Mouse (Mus musculus): ENCODE measurements around the gene Dync2li1. TPM values are rescaled to one million over a fixed set of nuclear protein-coding genes. Genes with fewer than 3 reads are reported as not detected.

The Dync2li1 gene
- polyA plus RNA-seq, 1 experiment from 2014 or later, result 2.4 TPM

GRCm38 (mm10) chr17:84596501-84596900, 29.8 kb upstream of the Dync2li1 start:
- 72% methylated on average over 7 of the region's 7 CpGs for whole genome bisulfite sequencing (ENCODE audit: insufficient replicate concordance)
- H3K4me2 ChIP-seq, result no peak overlapping the region
- no peak for ATAC-seq (ENCODE audit: insufficient read depth)
- H3K9me3 ChIP-seq (replicated peaks), result no peaks in the 10 kb centered on the region
- no peak overlapping the region for H3K27ac ChIP-seq (replicated peaks)
- no peak overlapping the region for H3K4me3 ChIP-seq (replicated peaks)
- no peak overlapping the region for H3K9ac ChIP-seq
- no peaks in the 10 kb centered on the region for H3K27me3 ChIP-seq
- H3K36me3 ChIP-seq (replicated peaks), result no peaks in the 10 kb centered on the region
- H3K4me1 ChIP-seq (replicated peaks), result no peaks in the 10 kb centered on the region

DNA sequence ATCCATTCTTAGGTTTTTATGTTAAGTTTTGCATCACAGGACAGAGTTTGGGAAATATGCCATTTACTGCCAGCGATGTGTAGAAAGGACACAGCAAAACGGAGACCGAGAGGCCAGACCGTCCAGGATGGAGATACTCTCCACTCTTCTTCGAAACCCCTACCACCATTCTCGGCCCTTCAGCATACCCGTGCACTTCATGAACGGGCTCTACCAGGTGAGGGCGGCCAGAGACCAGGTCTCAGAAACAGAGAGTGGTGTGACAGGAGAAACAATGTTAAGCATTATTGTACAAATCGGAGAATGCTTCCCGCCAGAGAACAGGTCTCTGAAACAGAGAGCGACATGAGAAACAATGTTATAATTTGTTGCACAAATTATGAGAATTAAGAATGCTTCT, 28.4 kb upstream of the Dync2li1 start:
- no peaks in the 10 kb centered on the region for H3K27me3 ChIP-seq
- no peak overlapping the region for H3K27ac ChIP-seq (replicated peaks)
- no peaks in the 10 kb centered on the region for H3K9me3 ChIP-seq (replicated peaks)
- no peaks in the 10 kb centered on the region for H3K36me3 ChIP-seq (replicated peaks)
- no peak overlapping the region for H3K4me2 ChIP-seq
- no peaks in the 10 kb centered on the region for H3K4me1 ChIP-seq (replicated peaks)
- no peak overlapping the region for H3K9ac ChIP-seq
- 74% methylated on average over 12 of the region's 12 CpGs for WGBS (ENCODE audit: insufficient replicate concordance)
- no peak for ATAC-seq (ENCODE audit: insufficient read depth)
- no peak overlapping the region for H3K4me3 ChIP-seq (replicated peaks)

DNA sequence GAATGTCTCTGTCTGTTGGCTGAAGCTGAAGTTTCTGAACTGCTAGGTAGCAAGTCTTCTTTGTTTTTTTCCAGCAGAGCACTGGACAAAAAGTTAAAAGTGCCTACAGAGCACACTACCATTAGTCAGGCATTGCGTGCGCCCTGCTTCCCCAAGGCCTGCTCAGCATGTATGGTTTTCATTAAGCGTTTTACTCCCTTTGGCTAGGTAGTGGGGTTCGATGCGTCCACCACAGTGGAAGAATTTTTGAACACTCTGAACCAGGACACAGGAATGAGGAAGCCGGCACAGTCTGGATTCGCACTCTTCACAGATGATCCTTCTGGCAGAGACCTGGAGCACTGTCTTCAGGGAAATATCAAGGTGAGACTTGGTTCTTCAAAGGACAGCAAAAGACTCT, 27.4 kb upstream of the Dync2li1 start:
- Histone ChIP-seq H3K27me3 (no peaks in the 10 kb centered on the region), H3K4me3 (replicated peaks) (no peak overlapping the region), H3K4me1 (replicated peaks) (no peaks in the 10 kb centered on the region), H3K4me2 (no peak overlapping the region), H3K9me3 (replicated peaks) (no peaks in the 10 kb centered on the region), H3K9ac (no peak overlapping the region), H3K27ac (replicated peaks) (no peak overlapping the region), H3K36me3 (replicated peaks) (no peaks in the 10 kb centered on the region)
- ATAC-seq (ENCODE audit: insufficient read depth), result no peak
- 76% methylated on average over 7 of the region's 7 CpGs for WGBS (ENCODE audit: insufficient replicate concordance)

DNA sequence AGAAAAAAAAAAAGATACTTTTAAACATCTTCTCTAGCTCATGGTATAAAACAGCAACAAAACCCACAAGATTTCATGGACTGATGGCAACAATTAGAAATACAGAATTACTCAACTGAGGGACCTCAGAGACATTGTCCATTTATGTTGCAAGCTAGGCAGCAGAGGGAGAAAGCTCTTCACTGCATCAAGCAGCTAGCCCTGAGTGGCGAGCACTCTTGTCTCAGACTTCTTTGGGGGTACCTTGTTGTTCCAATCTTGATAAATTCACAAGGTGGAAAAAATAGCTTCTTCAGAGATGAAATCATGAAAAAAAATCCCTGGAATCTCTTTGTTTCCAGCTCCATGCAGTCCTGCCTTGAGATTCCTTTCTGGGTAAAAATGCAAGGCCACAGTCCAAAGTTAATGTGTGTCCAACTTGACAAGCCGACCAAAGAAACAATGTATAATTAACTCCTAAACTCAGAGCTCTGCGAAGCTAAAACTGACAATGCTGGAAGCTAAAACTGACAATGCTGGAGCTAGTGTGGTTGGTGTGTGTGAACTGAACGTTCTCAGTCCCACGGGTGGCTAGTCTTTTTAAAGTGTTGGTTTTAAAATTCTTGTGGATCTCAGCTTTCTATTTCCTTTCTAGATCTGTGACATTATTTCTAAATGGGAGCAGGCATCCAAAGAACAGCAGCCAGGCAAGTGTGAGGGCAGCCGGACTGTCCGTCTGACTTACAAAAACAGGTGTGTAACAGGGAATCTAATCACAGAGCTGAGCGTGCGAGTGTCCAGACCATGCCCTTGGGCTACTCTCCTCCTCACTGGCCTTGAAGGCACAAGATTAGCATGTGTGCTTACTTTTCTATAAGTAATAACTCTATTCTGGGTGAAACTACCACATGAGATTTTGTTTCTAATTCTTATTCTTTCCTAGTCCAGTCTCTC, 26.0 kb upstream of the Dync2li1 start:
- H3K9ac ChIP-seq, result no peak overlapping the region
- H3K4me1 ChIP-seq (replicated peaks), result no peaks in the 10 kb centered on the region
- 56% methylated on average over 9 of the region's 9 CpGs for WGBS (ENCODE audit: insufficient replicate concordance)
- H3K27me3 ChIP-seq, result no peaks in the 10 kb centered on the region
- no peak for ATAC-seq (ENCODE audit: insufficient read depth)
- H3K4me2 ChIP-seq, result no peak overlapping the region
- H3K9me3 ChIP-seq (replicated peaks), result no peaks in the 10 kb centered on the region
- H3K4me3 ChIP-seq (replicated peaks), result no peak overlapping the region
- no peak overlapping the region for H3K27ac ChIP-seq (replicated peaks)
- H3K36me3 ChIP-seq (replicated peaks), result no peaks in the 10 kb centered on the region

- H3K4me3 ChIP-seq (replicated peaks), result no peak overlapping the region
- H3K4me1 ChIP-seq (replicated peaks), result no peaks in the 10 kb centered on the region
- no peak overlapping the region for H3K9ac ChIP-seq
- no peak overlapping the region for H3K27ac ChIP-seq (replicated peaks)
- 62% methylated on average over 5 of the region's 5 CpGs for WGBS (ENCODE audit: insufficient replicate concordance)
- no peaks in the 10 kb centered on the region for H3K27me3 ChIP-seq
- no peak overlapping the region for H3K4me2 ChIP-seq
- no peaks in the 10 kb centered on the region for H3K36me3 ChIP-seq (replicated peaks)
- no peak for ATAC-seq (ENCODE audit: insufficient read depth)
- H3K9me3 ChIP-seq (replicated peaks), result no peaks in the 10 kb centered on the region
Measured at GRCm38 (mm10) chr17:84601805-84602204, 24.5 kb upstream of the Dync2li1 start.

GRCm38 (mm10) chr17:84603202-84603627, 23.1 kb upstream of the Dync2li1 start:
- no peak overlapping the region for H3K27ac ChIP-seq (replicated peaks)
- H3K4me2 ChIP-seq, result no peak overlapping the region
- H3K9me3 ChIP-seq (replicated peaks), result no peaks in the 10 kb centered on the region
- no peaks in the 10 kb centered on the region for H3K36me3 ChIP-seq (replicated peaks)
- 53% methylated on average over 9 of the region's 9 CpGs for WGBS (ENCODE audit: insufficient replicate concordance)
- no peaks in the 10 kb centered on the region for H3K27me3 ChIP-seq
- H3K4me3 ChIP-seq (replicated peaks), result no peak overlapping the region
- no peaks in the 10 kb centered on the region for H3K4me1 ChIP-seq (replicated peaks)
- no peak for ATAC-seq (ENCODE audit: insufficient read depth)
- no peak overlapping the region for H3K9ac ChIP-seq

GRCm38 (mm10) chr17:84603709-84604420, 22.4 kb upstream of the Dync2li1 start:
- no peaks in the 10 kb centered on the region for H3K9me3 ChIP-seq (replicated peaks)
- ATAC-seq (ENCODE audit: insufficient read depth), result no peak
- H3K4me1 ChIP-seq (replicated peaks), result no peaks in the 10 kb centered on the region
- H3K4me2 ChIP-seq, result no peak overlapping the region
- H3K27me3 ChIP-seq, result no peaks in the 10 kb centered on the region
- no peak overlapping the region for H3K9ac ChIP-seq
- WGBS (ENCODE audit: insufficient replicate concordance), result 72% methylated on average over 10 of the region's 10 CpGs
- H3K27ac ChIP-seq (replicated peaks), result no peak overlapping the region
- H3K4me3 ChIP-seq (replicated peaks), result no peak overlapping the region
- no peaks in the 10 kb centered on the region for H3K36me3 ChIP-seq (replicated peaks)

DNA sequence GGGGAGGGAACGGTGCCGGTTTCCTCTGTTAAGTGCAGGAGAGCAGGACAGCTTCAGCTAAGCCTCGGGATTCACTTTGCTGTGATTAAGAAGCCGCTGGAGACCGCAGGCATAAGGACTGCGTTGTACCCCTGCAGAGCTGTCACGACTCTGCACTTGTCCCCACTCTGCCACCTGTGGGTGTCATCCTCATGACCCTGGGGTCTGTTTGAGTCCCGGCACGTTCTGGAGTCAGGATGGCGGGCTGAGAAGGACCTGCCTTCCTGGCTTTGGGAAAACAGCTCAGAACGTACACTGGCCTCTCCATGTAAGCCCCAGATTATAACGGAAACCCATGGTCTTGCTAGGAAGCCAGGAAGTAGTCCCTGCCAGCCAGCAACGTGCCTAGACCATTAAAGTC, 19.3 kb upstream of the Dync2li1 start:
- Histone ChIP-seq H3K27me3 (no peaks in the 10 kb centered on the region), H3K4me3 (replicated peaks) (no peak overlapping the region), H3K9me3 (replicated peaks) (no peaks in the 10 kb centered on the region), H3K4me2 (no peak overlapping the region), H3K9ac (no peak overlapping the region), H3K4me1 (replicated peaks) (no peaks in the 10 kb centered on the region), H3K27ac (replicated peaks) (no peak overlapping the region), H3K36me3 (replicated peaks) (no peaks in the 10 kb centered on the region)
- WGBS (ENCODE audit: insufficient replicate concordance), result 49% methylated on average over 13 of the region's 13 CpGs
- no peak for ATAC-seq (ENCODE audit: insufficient read depth)

DNA sequence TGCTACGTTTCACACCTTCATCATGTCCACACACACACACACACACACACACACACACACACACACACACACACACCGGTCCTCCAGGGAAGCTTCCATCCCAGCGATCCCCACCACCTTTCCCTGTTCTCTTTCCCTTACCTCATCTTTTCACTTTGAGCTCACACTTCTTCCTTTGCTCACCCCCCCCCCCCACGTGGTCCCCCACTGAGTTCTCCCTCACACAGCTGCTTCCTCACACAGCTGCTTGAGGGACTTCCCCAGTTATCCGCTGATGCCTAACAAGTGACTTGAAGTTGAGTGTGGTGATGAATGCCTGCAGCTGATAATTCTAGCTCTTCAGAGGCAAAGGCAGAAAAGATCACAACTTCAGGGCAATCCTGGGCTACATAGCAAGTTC, 18.7 kb upstream of the Dync2li1 start:
- H3K27me3 ChIP-seq, result no peaks in the 10 kb centered on the region
- no peak for ATAC-seq (ENCODE audit: insufficient read depth)
- H3K9me3 ChIP-seq (replicated peaks), result no peaks in the 10 kb centered on the region
- 41% methylated on average over 5 of the region's 5 CpGs for WGBS (ENCODE audit: insufficient replicate concordance)
- no peak overlapping the region for H3K4me2 ChIP-seq
- no peaks in the 10 kb centered on the region for H3K36me3 ChIP-seq (replicated peaks)
- no peaks in the 10 kb centered on the region for H3K4me1 ChIP-seq (replicated peaks)
- no peak overlapping the region for H3K4me3 ChIP-seq (replicated peaks)
- no peak overlapping the region for H3K9ac ChIP-seq
- no peak overlapping the region for H3K27ac ChIP-seq (replicated peaks)

- no peak for ATAC-seq (ENCODE audit: insufficient read depth)
- no peak overlapping the region for H3K27ac ChIP-seq (replicated peaks)
Measured at GRCm38 (mm10) chr17:84608606-84609005, 17.7 kb upstream of the Dync2li1 start.

GRCm38 (mm10) chr17:84611500-84611899, 14.8 kb upstream of the Dync2li1 start:
- no peaks in the 10 kb centered on the region for H3K27me3 ChIP-seq
- no peaks in the 10 kb centered on the region for H3K4me1 ChIP-seq (replicated peaks)
- no peak for ATAC-seq (ENCODE audit: insufficient read depth)
- H3K4me2 ChIP-seq, result no peak overlapping the region
- H3K36me3 ChIP-seq (replicated peaks), result no peaks in the 10 kb centered on the region
- WGBS (ENCODE audit: insufficient replicate concordance), result 67% methylated on average over 9 of the region's 9 CpGs
- H3K4me3 ChIP-seq (replicated peaks), result no peak overlapping the region
- H3K9me3 ChIP-seq (replicated peaks), result 0 out of 2 replicates have a peak, but pooled peaks cover 5% of the 10 kb centered on the region
- H3K27ac ChIP-seq (replicated peaks), result no peak overlapping the region
- no peak overlapping the region for H3K9ac ChIP-seq

More at GRCm38 (mm10) chr17:84608606-84609005, 17.7 kb upstream of the Dync2li1 start:
- Histone ChIP-seq H3K4me2 (no peak overlapping the region), H3K4me3 (replicated peaks) (no peak overlapping the region), H3K27me3 (no peaks in the 10 kb centered on the region), H3K36me3 (replicated peaks) (no peaks in the 10 kb centered on the region), H3K4me1 (replicated peaks) (no peaks in the 10 kb centered on the region), H3K9me3 (replicated peaks) (0 out of 2 replicates have a peak, but pooled peaks cover 2% of the 10 kb centered on the region), H3K9ac (no peak overlapping the region)
- 62% methylated on average over 4 of the region's 4 CpGs for WGBS (ENCODE audit: insufficient replicate concordance)
